Mouse (Mus musculus) heart, postnatal 14 days (tissue): ENCODE measurements around the gene Slc25a45. TPM values are rescaled to one million over a fixed set of nuclear protein-coding genes. Genes with fewer than 3 reads are reported as not detected.

Experiments
- DNase-seq, 2 experiments: peaks; one replicate each; pipeline ENCODE4 v3.0.0; 2021 to 2022
- intact Hi-C: fragments of 180-260 bp; cut with DNase I; formaldehyde crosslinking; loops from one replicate; pipeline ENCODE4 v1.15.1; 2025
- long read RNA-seq, 2 experiments: library from polyadenylated mRNA; stranded (forward); transcript quantifications; one replicate each; pipeline ENCODE4 v2.0.0; 2021
- total RNA-seq, 2 experiments: library from RNA; stranded (reverse); gene quantifications; 2 replicates each; pipeline ENCODE4 v1.2.3; 2021

Slc25a45 gene
- total RNA-seq = 1 to 10 TPM; 3.3 to 4.5 TPM
- long read RNA-seq, experiment 1, partial matches to known transcripts = 0 of 5 reads
- long read RNA-seq, experiment 1, other reads (novel, unspliced or antisense) = 0 of 5 reads
- long read RNA-seq, experiment 2, partial matches to known transcripts = 1 of 3 reads
- long read RNA-seq, experiment 2, other reads (novel, unspliced or antisense) = 0 of 3 reads

DNA sequence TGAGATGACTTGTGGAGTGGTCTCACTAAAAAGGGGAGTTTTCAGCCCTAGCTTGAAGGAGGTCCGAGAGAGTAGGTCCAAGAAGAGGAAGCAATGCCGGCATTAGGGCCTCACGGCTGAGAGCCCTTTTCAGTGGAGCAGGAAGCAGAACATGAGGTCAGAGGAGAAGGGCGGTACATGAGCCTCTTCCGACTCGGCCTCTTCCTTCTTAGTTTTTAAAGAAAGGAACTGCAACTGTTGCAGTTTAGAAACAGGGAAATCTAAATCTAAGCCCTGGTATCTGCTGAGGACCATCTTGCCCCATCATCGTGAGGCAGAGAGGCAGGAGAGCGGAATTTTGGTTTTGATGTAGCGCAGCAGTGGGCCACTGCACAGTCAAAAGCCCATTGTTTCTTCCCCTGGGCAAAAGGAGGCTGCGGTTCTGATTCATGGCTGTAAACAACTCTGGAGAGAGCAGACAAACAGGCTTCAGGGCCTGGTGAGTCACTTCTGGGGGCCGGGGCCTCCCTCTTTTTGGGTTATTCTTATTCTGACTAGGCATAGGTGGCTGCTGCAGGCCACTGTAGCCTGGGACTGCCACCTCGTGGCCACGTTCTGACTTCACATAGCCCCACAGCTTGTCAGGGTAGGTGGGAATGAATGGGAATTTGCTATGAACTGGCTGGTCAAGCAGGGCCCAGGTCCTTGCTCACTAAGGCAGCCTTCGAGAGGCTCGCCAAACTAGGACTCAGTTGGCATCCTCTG, at the start of gene Slc25a45:
TSS of gene Slc25a45 (plus strand) at position 191 of the 744 bp plus-strand sequence.
- intact Hi-C loops = loop anchor here (1.0 to 2.0 kb wide), 2 partner anchors 27 to 84 kb away; no protein-coding TSS in a partner anchor
- DNase-seq = peak; percentile 75 to 82

DNA sequence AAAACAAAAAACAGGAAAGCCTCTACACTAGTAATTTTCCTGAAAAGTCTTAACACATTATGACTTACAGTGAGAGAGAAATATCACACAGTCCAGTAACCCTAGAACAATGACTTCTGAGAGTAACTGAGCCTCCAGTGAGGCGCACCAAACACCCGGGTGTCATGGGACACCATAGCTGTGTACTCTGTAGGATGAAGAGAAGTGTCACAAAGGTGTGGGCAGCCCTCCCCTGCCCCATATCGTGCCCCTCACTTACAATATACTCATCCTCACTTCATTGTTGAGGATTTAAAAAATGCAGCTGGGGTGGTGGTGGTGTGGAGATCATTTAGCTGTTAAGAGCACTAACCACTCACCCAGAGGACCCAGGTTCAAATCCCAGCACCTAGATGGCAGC, 49.5 kb upstream of the Slc25a45 start:
- no peak for DNase-seq
- intact Hi-C loops = no loop called here

DNA sequence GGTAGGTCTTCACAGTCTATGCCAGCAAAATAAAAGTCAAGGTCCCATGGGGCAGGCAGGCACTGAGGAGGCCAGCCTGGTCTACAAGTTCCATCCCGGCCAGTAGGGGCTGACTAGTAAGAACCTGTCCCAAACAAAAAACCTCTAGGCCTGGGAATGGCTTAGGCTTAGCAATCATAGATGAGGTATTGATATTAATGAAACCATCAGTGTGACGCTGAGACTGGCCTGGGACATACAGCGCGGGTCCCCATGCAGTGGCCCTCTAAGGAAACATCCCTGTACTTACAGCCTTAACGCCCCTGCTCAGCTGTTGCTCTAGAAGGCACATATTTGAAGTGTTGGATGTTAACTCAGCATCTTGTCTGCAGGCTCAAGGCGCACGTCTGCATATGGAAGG, 48.7 kb upstream of the Slc25a45 start:
- no peak for DNase-seq
- intact Hi-C loops = no loop called here

DNA sequence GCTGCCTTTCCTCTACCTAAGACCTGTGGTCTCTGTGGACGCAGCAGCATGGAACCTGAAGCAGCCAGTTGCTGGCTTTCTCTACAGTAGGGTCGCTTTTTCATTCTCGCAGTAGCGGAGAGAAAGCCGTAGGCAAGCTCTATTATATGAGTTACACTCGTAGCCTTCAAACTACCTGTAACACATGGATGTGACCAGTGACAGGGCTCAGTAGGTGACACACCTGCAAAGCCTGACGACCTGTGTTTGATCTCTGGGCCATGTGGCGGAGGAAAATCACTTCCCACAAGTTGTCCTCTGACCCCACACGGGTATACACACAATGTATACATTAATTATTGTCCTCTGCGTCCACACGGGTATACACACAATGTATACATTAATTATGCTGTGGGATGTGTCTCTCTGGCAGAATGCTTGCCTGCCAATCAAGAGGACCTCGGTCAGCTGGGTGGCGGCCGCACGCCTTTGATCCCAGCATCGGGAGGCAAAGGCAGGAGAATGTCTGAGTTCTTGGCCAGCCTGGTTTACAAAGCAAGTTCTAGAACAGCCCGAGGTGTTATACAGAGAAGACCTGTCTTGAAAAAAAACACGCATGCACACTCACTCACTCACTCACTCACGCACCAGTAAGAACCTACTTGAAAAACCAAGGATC, 47.5 kb upstream of the Slc25a45 start:
- intact Hi-C loops = no loop called here
- no peak for DNase-seq

DNA sequence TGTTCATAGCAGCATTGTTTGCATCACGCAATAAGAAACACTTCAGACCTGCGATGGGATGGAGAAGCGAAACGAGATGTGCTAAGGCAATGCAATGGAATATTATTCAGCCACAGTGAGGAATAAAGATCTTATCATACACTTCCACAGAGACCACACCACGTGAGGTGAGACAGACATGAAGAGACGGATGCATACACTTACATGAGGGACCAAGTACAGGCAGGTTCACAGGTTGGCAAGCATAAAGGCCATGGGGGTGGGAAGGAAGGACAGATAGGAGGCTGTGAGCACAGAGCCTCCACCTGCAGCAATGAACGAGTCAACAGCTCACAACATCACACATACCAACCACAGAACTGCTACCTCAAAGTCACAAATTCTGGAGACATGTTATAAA, 46.8 kb upstream of the Slc25a45 start:
- intact Hi-C loops = no loop called here
- DNase-seq = no peak

DNA sequence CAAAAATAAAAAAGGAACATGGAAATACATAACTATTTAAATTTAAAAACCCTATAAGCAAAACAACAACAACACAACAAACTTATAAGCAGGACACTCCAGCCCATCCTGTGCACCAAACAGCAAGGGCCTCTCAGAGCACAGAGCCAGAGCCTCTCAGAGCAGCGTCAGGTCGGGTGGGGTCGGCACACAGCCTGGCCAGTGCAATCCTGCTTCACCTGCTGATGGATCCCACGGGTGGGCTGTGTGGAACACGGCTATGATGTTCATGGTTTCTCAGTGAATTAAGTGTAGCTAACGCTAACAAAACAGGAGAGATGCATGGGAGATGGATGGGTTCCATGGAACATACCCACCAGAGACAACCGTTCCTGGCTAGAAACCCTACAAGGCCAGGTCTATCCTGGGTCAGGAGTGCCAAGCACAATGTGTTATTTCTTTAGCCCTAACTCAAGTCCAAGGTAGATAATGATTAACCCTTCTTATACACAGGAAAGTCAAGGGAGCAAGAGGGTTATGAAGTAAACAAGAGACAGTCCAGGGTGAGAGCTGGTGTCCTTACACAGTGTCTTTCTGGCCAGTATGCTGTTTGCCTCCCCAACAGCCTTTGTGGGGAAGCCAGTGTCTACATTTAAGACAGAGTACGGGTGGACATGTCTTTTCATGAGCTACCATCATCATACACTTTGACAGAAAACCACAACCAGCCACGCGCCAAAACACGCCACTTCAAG, 46.2 kb upstream of the Slc25a45 start:
- intact Hi-C loops = no loop called here
- DNase-seq = no peak

DNA sequence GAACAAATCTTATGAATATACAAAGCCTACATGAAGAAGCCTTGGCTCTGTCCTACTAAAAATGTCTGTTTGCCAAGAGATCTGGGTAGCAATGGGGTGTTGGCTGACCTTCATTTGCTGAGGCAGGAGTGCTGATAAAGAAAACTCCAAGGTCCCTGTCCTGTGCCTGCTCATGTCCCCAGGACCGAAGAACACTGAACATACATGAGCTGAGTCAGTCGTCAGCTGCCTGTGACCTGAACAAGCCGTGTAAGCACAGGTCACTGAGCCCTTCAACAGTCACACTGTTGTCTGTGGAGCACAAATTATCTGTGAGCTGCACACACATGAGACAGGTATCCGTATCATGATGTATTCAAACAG, 45.7 kb upstream of the Slc25a45 start:
- DNase-seq = no peak
- intact Hi-C loops = no loop called here

DNA sequence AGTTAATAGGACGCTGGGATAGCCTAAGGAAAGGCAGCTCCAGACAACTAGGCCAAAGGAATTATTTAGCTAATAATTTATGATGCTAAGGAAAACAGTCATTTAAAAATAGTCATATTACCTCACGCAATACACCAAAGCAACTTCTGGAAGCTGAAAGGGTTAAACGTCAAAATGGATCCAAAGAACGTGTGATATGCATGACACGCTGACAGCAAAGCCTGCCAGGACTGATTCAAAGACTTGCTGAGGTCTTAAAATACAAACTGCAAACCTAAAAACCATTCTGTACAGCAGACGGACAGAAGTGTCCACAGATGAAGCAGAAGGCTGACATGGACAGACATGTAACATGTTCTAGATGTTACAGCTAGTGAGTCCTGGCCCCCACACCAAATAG, 45.3 kb upstream of the Slc25a45 start:
- no peak for DNase-seq
- intact Hi-C loops = no loop called here

DNA sequence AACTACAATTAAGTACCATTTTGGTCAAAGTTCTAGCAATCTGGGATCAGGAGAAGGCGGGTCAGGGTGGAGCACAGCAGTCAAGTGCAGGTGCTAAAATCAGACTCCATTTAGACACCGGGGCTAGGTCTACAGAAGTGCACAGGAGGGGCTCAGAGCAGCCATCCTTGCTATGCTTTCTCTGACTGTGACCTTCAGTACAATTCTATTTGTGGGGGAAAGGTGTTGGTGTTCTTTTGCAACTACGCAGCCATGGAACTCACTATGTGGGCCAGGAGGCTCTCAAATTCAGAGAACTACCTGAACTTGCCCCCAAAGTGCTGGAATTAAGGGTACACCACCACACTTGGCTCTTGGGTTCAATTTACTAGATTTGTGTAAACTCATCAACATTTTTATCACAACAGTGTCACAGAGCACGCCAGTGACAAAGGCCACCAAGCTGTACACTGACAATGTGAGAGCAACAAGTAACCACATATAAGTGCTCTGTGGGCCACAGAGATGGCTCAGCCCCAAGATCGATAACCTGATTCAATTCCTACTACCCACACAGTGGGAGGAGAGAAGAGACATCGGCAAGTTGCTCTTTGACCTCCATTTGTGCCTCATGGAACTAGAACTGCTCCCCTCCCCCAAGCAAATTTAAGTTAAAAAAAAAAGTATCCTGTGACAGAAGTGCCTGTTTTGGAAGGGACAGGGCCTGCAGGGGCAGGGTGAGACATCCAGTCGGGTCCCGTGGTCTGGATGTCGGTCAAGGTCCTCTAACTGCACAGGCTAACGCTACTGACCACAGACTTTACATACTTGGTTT, 44.1 kb upstream of the Slc25a45 start:
- DNase-seq = no peak
- intact Hi-C loops = no loop called here

DNA sequence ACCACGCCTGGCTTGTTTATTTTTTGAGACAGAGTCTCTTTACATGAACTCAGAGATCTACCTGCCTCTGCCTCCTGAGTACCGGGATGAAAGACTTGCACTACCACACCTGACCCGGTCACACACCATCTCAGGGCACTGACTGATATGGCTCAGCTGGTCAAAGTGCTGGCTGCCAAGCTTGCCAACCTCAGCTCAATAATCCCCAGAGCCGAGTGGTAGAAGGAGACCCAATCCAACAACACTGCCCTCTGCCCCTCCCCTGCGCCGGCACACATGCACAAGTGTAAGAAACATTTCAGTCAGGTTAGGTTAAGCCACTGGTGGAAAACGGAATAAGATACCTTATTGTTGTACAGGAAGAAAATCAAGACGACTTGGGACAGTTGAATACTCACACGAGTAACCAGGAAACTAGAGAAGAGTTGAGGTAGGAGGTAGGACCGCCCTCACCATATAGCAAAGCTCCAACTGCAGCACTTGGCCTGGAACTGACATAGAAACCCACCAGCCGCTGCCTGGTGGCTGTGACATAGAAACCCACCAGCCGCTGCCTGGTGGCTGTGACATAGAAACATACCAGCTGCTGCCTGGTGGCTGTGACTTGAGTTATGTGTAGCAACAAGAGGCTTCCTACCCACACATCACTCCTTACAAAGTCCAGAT, 43.2 kb upstream of the Slc25a45 start:
- intact Hi-C loops = no loop called here
- no peak for DNase-seq

DNA sequence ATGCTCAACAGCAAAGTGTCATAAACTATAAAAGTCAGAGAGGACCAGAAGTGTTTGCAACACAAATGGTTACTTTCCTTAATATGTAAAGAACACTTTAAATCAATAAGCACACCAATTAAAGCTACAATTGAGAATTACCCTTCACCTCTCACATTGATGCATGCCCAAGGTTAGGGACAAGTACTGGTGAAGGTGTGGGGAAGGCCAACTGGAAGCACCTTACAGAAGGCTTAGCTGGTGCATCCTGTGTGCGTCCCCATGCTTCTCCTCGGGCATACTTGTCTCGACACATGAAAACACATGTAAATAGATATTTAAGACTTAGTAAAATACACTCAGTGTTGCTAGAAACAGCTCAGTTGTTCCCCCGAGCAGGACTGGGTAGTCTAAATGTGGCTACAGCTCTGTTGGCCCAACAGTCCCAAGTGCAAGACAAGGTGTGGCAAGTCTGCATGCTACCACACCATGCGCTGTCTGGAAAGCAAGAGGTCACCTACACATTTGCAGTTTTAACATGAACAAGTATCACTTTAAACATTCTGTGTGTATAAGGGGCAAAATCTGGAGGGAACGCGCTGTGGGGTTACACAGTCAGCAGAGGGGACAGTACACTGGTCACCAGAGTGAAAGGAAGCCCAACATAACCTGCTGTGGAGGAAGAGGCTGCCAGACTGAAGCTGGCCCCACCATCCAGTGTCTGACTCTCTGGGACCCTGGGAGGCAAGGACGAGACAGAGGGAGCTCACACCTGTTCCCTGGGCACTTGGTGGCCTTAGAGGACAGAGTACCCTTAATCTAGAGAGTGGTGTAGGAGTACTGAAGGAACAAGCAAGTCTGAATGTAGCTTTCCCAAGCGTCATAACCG, 42.3 kb upstream of the Slc25a45 start:
- DNase-seq = no peak
- intact Hi-C loops = no loop called here

DNA sequence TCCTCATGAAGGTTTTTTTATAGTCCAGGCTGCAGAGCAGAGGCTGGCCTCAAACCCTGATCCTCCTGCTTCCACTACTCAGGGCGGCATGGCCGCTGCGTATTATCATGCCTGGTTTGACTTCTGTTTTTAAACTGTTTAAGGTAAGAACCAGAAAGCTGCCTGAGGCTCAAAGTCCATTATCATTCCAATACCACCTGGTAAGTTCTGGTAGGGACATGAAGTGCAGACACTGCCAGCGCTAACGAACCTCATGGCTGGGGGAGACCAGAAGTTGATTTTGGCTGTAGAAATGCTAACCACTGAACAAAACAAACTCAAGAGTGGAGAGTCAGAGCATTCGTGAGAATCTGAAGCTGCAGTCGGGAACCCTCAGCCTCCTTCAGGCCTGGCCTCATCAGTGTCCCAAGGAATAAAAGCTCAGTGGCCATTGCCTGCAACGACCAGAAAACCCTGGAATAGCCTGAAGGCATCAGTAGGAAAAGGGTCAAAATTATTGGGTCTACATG, 41.6 kb upstream of the Slc25a45 start:
- no peak for DNase-seq
- intact Hi-C loops = no loop called here

DNA sequence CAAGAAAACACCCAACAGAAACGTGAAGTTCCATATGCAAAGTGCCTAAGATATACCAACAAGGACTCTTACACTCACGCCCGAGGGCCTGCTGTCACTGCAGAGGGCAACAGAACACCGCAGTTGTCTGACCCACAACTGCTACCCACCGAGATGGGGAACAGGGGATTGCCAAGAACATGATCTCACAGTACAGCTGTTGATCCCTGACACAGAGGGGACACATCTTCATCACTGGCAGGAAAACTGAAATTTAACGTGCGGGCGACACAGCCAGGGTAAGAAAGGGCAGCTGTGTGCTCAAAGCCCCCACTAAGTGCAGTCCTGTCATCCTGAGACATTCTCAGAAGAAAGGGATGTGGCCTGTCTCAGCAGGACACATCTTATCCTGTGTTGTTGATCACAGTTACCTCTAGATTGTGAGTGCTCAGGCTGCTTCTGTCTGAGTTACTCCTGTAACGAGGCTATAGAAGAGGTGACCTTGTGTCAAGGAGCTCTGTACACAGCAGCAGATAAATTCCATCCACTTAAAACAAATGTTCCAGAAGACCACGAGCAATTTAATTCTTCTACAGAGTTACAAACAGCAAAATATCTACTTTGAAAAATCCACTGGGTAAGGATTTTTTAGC, 40.6 kb upstream of the Slc25a45 start:
- intact Hi-C loops = no loop called here
- no peak for DNase-seq

DNA sequence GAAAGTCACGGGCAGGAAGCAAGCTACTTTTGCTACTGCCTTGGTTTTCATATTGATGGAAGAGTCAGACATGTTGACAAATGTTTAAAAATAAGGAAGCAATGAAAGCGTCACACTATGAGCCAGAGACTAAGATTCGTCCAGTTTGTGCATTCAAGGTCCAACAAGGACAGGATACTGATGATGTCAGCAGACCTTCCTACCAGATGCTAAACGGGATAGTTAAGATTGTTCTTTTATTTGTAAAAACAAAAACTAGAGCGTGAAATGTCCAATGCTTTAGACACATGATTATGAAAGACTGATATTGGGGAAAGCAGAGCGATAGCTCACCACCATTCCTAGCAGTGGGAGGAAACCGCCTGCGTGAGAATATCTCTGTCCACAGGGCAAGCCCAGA, 40.0 kb upstream of the Slc25a45 start:
- DNase-seq = peak in 1 of 2 experiments; percentile 4
- intact Hi-C loops = no loop called here

DNA sequence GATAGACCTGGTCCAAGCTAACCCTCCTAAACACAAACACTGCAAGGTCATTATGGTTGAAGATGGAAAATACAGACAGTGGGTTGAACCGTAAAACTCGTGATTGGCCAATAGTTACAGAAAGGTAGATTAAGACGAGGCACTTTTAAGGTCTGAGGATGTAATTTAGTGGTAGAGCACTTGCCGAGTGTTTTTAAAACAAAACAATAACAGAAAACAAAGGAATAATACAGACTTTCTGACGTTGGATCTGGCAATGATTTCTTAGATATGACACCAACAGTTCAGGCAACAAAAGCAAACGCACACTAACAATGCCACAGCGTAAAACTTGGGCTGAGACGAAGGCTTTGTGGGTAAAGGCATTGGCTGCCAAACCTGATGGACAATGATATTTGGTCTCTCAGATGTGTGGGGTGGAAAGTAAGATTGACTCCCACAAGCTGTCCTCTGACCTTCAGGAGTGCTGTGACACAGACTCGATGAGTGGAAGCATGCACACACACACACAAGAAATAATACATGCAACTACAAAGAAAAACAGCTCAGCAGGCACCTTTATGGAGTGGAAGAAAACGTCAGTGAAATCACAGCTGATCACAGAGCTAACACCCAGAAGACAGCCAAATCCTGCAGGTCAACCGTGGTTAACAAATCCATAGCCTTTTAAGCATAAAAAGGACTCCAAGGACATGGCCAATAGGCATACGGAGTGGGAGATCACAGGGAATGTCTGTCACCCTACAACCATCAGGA, 39.3 kb upstream of the Slc25a45 start:
- peak in 1 of 2 experiments; percentile 6 for DNase-seq
- intact Hi-C loops = no loop called here

DNA sequence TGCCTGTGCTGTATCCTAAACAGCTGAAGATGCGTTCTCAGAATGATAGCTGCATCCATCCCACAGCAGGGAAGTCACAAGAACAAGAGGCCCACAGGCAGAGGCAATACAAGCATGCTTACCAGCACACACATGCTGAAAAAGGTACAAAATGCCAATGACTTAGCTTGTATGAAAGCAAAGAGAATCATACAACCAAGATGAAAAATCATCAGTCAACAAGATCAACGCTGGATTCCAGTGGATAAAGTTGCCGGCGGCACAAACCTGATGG, 38.8 kb upstream of the Slc25a45 start:
- no peak for DNase-seq
- intact Hi-C loops = no loop called here

DNA sequence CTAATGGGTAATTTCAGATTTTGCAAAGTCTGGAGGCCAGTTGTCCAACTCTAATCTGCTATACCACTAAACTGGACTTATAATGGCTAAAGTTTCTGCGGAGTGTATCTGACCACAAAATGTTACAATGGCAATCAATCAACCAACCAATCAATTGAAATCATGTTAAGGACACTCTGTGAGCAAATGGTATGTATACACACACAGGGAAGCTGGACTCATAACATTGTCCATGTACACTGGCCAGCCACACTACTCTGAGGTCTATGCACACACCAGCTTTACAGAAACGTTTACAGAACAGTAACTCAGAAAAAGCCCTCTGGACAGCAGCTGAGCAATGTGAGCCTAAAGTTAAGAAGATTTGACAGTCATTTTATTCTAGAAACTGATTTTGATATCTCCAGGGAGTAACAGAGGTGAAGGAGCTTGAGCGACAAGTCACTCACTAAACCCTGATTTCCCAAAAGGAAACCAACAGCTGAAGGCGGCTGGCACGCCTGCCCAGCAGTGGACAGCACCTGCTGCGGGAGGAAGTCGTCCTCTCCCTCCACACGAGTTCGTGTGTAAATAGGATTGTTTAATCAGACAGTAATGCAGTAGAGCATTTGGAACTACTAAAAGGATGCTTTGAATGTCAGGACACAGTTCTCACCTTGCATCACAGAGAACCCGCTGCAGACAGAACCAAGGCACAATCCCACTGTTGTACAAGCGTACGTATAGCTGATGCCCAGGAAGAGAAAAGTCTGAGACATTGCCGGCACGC, 38.1 kb upstream of the Slc25a45 start:
- intact Hi-C loops = no loop called here
- DNase-seq = peak; percentile 2 to 34
